Mouse (Mus musculus) MEL (cell line): ENCODE results near the gene Map3k9.

ENCODE experiments used
- CHD2 ChIP-seq: IDR thresholded peaks from 2 replicates; pipeline ENCODE4 v1.6.1; 2011; ENCODE audit warnings: low read length, improper control_type of control experiment
- CTCF ChIP-seq, 3 experiments: IDR thresholded peaks in 2 of 3; conservative IDR thresholded peaks in 1 of 3; 2 replicates each; pipeline ENCODE4 v1.5.1; 2011 to 2012; ENCODE audit warnings: low read length in 3 of 3, low read depth in 2 of 3, mild to moderate bottlenecking in 2 of 3, improper control_type of control experiment in 1 of 3, inconsistent platforms in 1 of 3, mixed read lengths in 1 of 3, moderate library complexity in 1 of 3; ENCODE audit not compliant: control insufficient read depth in 1 of 3, insufficient read depth in 1 of 3, poor library complexity in 1 of 3, severe bottlenecking in 1 of 3
- EP300 ChIP-seq, 2 experiments: IDR thresholded peaks; 2 replicates each; pipeline ENCODE4 v1.6.1; 2011; ENCODE audit warnings: improper control_type of control experiment in 2 of 2, low read length in 2 of 2, low read depth in 1 of 2, mild to moderate bottlenecking in 1 of 2
- JUND ChIP-seq: IDR thresholded peaks from 2 replicates; pipeline ENCODE4 v1.6.1; 2011; ENCODE audit warnings: low read depth, mild to moderate bottlenecking, improper control_type of control experiment, low read length
- POLR2AphosphoS2 ChIP-seq: IDR thresholded peaks from 2 replicates; pipeline ENCODE4 v1.6.1; 2011; ENCODE audit warnings: low read length, improper control_type of control experiment

- TF ChIP-seq CHD2 (no peak), POLR2AphosphoS2 (no peak), EP300 (IDR thresholded peaks at IDR 0.05; ENCODE audit: low read depth in 1 of 2, low read length in 2 of 2) (no peak), CTCF (IDR thresholded peaks at IDR 0.05 in 2 of 3, conservative IDR thresholded peaks at IDR 0.05 in 1 of 3; ENCODE audit: control insufficient read depth in 1 of 3, insufficient read depth in 1 of 3, low read depth in 2 of 3, low read length in 3 of 3, poor library complexity in 1 of 3, severe bottlenecking in 1 of 3) (no peak), JUND (no peak)
Observed at GRCm38 (mm10) chr12:81748021-81748576, 32.9 kb downstream of the Map3k9 start.
